Mouse (Mus musculus): ENCODE data around the gene Col24a1. TPM values are rescaled to one million over a fixed set of nuclear protein-coding genes. Genes with fewer than 3 reads are reported as not detected.

Col24a1 gene
- polyA plus RNA-seq, 1 experiment from 2014 or later = 1.6 TPM

DNA sequence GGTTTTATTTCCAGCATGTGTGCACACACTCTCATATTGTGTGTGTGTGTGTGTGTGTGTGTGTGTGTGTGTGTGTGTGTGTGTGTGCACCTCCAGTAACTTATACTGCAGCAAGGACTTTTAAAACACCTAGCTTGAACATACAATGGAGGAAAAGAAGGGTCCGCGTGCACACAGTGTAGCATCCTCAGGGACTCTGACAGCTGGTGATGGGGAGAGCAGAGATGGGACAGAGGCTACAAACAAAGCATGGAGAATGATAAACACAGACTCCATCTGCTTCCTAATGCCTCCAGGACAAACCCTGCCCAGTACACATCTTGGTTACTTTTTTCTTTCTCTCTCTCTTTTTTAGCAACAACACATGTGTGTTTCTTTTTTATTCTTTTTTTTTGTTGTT is 171.5 kb downstream of the Col24a1 start:
- Histone ChIP-seq H3K4me1 (replicated peaks) (no peaks in the 10 kb centered on the region; the same call in 1 of the 2 replicates), H3K36me3 (no peaks in the 10 kb centered on the region), H3K27ac (no peak overlapping the region), H3K27me3 (peaks cover 70% of the 10 kb centered on the region), H3K4me3 (no peak overlapping the region), H3K4me2 (no peak overlapping the region), H3K9ac (no peak overlapping the region), H3K9me3 (replicated peaks) (no peaks in the 10 kb centered on the region)
- ATAC-seq (replicated peaks; ENCODE audit: insufficient number of reproducible peaks, insufficient read depth, low FRiP score, low read depth) = no peak
- 81% methylated on average over 2 of the region's 2 CpGs for WGBS

DNA sequence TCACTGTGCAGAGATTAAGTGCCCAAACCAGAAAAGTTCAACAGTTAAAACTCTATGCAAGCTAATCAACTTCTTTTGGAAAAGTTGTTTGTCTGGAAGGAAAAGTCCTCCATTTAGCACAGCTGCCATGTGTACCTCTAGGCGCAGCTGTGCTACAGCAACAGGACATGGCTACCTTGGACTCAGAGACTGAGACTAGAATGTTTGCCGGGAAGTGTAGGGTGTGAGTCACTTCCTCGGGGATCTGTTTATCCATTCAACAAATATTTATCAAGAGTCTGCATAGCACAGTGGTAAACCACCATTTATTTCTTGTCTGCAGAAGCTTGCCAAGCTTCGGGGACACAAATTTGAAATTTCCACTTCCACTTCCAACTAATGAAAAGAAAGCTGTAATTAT is 178.8 kb downstream of the Col24a1 start:
- Histone ChIP-seq H3K36me3 (no peaks in the 10 kb centered on the region), H3K4me2 (no peak overlapping the region), H3K27me3 (peaks cover 17% of the 10 kb centered on the region), H3K9ac (no peak overlapping the region), H3K4me1 (replicated peaks) (0 out of 2 replicates have a peak, but pooled peaks cover 2% of the 10 kb centered on the region), H3K9me3 (replicated peaks) (no peaks in the 10 kb centered on the region), H3K27ac (no peak overlapping the region), H3K4me3 (no peak overlapping the region)
- 59% methylated on average over 4 of the region's 4 CpGs for WGBS
- no peak for ATAC-seq (replicated peaks; ENCODE audit: insufficient number of reproducible peaks, insufficient read depth, low FRiP score, low read depth)

DNA sequence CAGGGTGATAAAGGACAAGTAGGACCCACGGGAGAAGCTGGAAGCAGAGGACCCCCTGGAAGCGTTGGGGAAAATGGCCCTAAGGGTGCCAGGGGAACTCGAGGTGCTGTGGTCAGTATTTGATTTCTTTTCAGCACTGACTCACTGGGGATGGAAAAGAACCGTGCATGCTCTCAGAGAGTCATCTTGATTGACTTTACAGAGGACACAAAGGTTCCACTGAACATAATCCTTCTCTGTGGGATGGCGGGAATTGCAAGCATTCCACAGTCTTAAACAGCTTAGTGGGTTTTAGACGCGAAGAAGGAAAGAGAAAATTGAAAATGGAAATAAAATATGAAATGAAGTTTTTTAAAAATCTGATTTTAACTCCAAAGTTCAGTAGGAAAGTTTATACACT is 181.9 kb downstream of the Col24a1 start:
- Histone ChIP-seq H3K9me3 (replicated peaks) (no peaks in the 10 kb centered on the region), H3K4me3 (no peak overlapping the region), H3K27ac (no peak overlapping the region), H3K27me3 (no peaks in the 10 kb centered on the region), H3K4me1 (replicated peaks) (0 out of 2 replicates have a peak, but pooled peaks cover 2% of the 10 kb centered on the region), H3K9ac (no peak overlapping the region), H3K4me2 (no peak overlapping the region), H3K36me3 (no peaks in the 10 kb centered on the region)
- WGBS = 56% methylated on average over 7 of the region's 7 CpGs
- no peak for ATAC-seq (replicated peaks; ENCODE audit: insufficient number of reproducible peaks, insufficient read depth, low FRiP score, low read depth)

DNA sequence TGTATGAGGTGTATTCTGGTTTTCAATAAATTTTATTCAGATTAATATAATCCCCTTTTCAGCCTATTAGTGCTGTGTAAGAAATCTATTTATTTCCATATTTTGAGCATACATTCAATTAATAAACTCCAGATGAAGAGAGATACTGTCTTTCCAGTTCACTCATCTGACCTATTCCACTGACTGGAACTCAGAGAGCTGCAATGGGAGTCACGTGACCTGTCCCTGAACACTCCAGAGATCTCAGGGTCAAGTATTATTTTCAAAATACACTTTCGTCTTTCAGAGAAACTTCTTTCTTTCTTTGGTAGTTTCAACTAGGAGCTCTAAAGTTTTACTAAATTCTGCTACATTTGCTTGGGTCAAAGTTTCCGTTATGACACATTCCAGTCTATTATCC is 184.4 kb downstream of the Col24a1 start:
- Histone ChIP-seq H3K4me3 (no peak overlapping the region), H3K9ac (no peak overlapping the region), H3K27me3 (no peaks in the 10 kb centered on the region), H3K36me3 (no peaks in the 10 kb centered on the region), H3K4me2 (no peak overlapping the region), H3K4me1 (replicated peaks) (0 out of 2 replicates have a peak, but pooled peaks cover 2% of the 10 kb centered on the region), H3K9me3 (replicated peaks) (no peaks in the 10 kb centered on the region), H3K27ac (no peak overlapping the region)
- ATAC-seq (replicated peaks; ENCODE audit: insufficient number of reproducible peaks, insufficient read depth, low FRiP score, low read depth) = no peak
- WGBS = 82% methylated on average over 3 of the region's 3 CpGs

DNA sequence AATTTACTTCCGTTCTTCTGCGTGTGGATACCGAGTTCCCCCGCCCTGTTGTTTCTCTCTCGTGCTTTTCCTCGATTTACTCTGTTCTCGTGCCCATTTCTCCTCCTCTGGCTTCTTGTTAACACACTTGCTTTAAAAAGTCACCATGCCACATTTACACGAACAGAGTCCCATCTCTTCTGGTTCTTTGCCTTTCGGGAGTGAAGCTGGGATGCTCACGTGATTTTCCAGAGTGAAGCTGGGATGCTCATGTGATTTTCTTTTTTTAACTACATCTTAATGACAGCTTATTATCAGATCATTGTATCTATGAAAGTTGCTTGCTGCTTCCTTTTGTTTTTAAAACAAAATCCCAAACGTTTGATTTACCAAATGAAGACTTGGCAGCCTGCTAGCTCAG is 184.8 kb downstream of the Col24a1 start:
- H3K36me3 ChIP-seq = no peaks in the 10 kb centered on the region
- no peak overlapping the region for H3K9ac ChIP-seq
- no peaks in the 10 kb centered on the region for H3K9me3 ChIP-seq (replicated peaks)
- H3K4me3 ChIP-seq = no peak overlapping the region
- no peak overlapping the region for H3K4me2 ChIP-seq
- no peak overlapping the region for H3K27ac ChIP-seq
- H3K27me3 ChIP-seq = no peaks in the 10 kb centered on the region
- 0 out of 2 replicates have a peak, but pooled peaks cover 2% of the 10 kb centered on the region for H3K4me1 ChIP-seq (replicated peaks)
- ATAC-seq (replicated peaks; ENCODE audit: insufficient number of reproducible peaks, insufficient read depth, low FRiP score, low read depth) = no peak
- WGBS = 72% methylated on average over 11 of the region's 11 CpGs

DNA sequence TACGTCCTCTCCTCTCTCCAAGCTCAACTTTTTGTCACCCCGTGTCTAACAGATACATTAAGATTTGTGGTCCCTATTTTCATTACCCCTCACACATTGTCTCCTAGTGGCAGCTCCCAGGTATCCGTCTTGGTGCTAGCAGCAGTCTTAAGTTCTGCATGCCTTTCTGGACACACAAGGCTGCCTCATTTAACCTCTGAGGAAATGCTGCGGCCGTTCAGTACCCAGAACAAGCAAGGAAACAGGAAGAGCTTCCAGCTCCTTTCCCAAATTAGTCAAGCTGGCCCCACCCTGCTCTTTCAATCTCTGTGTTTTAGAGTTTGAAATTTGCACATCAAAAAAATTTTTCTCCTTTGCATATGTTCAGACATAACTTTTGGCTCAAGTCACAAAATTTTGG is 186.2 kb downstream of the Col24a1 start:
- Histone ChIP-seq H3K4me1 (replicated peaks) (0 out of 2 replicates have a peak, but pooled peaks cover 2% of the 10 kb centered on the region), H3K4me3 (no peak overlapping the region), H3K27ac (no peak overlapping the region), H3K9ac (no peak overlapping the region), H3K9me3 (replicated peaks) (no peaks in the 10 kb centered on the region), H3K4me2 (no peak overlapping the region), H3K36me3 (no peaks in the 10 kb centered on the region), H3K27me3 (no peaks in the 10 kb centered on the region)
- WGBS = 49% methylated on average over 5 of the region's 5 CpGs
- ATAC-seq (replicated peaks; ENCODE audit: insufficient number of reproducible peaks, insufficient read depth, low FRiP score, low read depth) = no peak

DNA sequence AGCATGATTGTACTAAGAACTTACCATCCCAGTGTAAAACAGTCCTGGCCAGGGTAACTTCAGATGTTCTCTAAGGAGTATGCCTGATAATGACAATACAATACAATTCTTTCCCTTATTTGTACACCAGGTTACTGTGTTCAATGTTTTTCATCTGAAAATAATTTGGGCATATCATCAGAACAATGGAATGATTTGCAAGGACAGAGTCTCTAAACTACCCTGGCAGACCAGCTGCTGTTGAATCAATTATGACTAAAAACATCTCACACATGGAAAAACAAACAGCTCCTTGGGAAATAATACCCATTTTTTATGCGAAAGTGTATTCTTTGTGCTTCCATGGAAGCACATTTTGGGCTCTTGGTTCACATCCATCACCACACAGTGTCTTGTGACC is 198.0 kb downstream of the Col24a1 start:
- Histone ChIP-seq H3K4me1 (replicated peaks) (no peaks in the 10 kb centered on the region), H3K36me3 (no peaks in the 10 kb centered on the region), H3K27me3 (no peaks in the 10 kb centered on the region), H3K27ac (no peak overlapping the region), H3K4me2 (no peak overlapping the region), H3K4me3 (no peak overlapping the region), H3K9me3 (replicated peaks) (no peaks in the 10 kb centered on the region), H3K9ac (no peak overlapping the region)
- ATAC-seq (replicated peaks; ENCODE audit: insufficient number of reproducible peaks, insufficient read depth, low FRiP score, low read depth) = no peak
- WGBS = 74% methylated on average over 1 of the region's 1 CpGs

DNA sequence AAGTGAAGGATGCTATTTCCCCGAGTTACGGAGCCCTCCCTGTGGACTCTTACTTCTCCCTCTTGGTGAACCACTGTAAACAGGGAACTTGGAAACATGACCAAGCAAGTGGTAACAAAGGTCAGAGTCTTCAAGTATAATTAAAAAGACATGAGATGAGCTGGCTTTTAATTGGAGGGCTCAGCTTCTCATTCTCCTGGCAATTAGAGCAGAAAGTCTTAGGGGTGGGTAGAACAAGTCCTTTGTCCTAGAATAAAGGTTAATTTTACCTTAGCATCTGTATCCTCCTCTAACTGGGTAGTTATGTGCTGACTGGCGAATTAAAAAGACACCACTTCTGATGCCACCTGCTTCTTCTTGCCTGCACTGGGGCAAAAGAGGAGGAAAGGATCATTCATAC is 199.1 kb downstream of the Col24a1 start:
- H3K9ac ChIP-seq = no peak overlapping the region
- H3K27me3 ChIP-seq = no peaks in the 10 kb centered on the region
- H3K4me3 ChIP-seq = no peak overlapping the region
- H3K9me3 ChIP-seq (replicated peaks) = no peaks in the 10 kb centered on the region
- H3K4me1 ChIP-seq (replicated peaks) = no peaks in the 10 kb centered on the region
- H3K4me2 ChIP-seq = no peak overlapping the region
- 76% methylated on average over 3 of the region's 3 CpGs for WGBS
- no peak overlapping the region for H3K27ac ChIP-seq
- H3K36me3 ChIP-seq = no peaks in the 10 kb centered on the region
- no peak for ATAC-seq (replicated peaks; ENCODE audit: insufficient number of reproducible peaks, insufficient read depth, low FRiP score, low read depth)

DNA sequence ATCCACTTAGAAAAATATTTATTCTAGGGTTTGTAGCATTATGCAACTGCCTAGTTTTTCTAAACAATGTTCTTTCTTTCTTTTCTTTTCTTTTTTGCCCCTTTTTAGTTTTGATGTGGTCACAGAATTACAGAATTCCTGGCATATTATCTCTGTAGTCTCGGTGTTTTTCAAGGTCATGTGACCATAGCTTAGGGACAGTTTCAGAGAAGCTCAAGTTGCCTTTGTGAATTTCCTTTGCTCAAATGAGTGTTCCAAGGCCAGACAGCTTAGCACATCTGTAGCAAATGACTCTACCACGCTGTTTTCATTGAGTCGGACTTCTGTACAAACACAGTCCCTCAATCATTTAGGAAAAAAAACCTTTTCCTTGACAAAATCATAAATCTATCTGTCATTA is 205.9 kb downstream of the Col24a1 start:
- no peak for ATAC-seq (replicated peaks; ENCODE audit: insufficient number of reproducible peaks, insufficient read depth, low FRiP score, low read depth)
- Histone ChIP-seq H3K9me3 (replicated peaks) (no peaks in the 10 kb centered on the region), H3K4me2 (no peak overlapping the region), H3K9ac (no peak overlapping the region), H3K27me3 (no peaks in the 10 kb centered on the region), H3K36me3 (no peaks in the 10 kb centered on the region), H3K27ac (no peak overlapping the region), H3K4me1 (replicated peaks) (no peaks in the 10 kb centered on the region), H3K4me3 (no peak overlapping the region)
- WGBS = 64% methylated on average over 3 of the region's 3 CpGs

DNA sequence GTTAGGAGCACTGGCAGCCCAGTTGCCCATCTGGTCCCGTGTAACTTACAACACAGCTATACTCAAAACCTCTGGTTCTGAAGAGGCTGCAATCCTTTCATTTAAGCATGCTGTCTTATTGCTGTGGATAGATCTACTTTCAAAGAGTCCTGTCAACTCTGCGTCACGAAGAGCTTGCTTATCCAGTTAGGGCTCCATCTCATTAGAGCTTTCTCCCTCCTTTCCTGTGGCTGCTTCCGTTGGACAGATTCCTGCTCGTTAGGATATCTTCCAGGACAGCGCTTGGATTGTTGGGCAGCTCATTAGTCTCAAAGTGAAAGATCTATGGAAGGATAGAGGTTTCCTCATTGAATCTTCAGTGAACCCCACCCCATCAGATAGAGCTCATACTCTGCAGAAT is 206.6 kb downstream of the Col24a1 start:
- no peak for ATAC-seq (replicated peaks; ENCODE audit: insufficient number of reproducible peaks, insufficient read depth, low FRiP score, low read depth)
- no peak overlapping the region for H3K9ac ChIP-seq
- WGBS = 62% methylated on average over 6 of the region's 6 CpGs
- no peak overlapping the region for H3K4me2 ChIP-seq
- no peaks in the 10 kb centered on the region for H3K36me3 ChIP-seq
- no peak overlapping the region for H3K4me3 ChIP-seq
- H3K27ac ChIP-seq = no peak overlapping the region
- no peaks in the 10 kb centered on the region for H3K4me1 ChIP-seq (replicated peaks)
- no peaks in the 10 kb centered on the region for H3K9me3 ChIP-seq (replicated peaks)
- no peaks in the 10 kb centered on the region for H3K27me3 ChIP-seq

DNA sequence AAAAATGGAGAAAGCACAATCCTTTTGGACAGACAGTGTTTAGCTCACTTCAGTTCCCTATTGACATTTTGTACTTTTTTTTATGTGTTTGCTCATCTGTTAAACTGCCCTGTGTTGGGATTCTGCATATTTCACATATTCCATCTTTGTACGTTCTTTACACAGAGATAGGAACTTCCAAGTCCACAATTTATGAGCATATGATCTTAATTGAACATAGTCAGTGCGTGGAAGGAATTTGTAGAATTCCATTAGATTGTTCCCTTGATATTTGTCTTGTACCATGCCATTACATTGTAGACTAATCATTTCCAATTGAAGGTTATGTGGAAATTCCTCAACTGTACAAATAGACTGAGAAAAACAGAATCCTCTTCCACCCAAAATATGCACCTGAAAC is 212.6 kb downstream of the Col24a1 start:
- H3K27ac ChIP-seq = no peak overlapping the region
- no peak for ATAC-seq (replicated peaks; ENCODE audit: insufficient number of reproducible peaks, insufficient read depth, low FRiP score, low read depth)
- no peak overlapping the region for H3K4me3 ChIP-seq
- H3K4me1 ChIP-seq (replicated peaks) = no peaks in the 10 kb centered on the region
- H3K4me2 ChIP-seq = no peak overlapping the region
- WGBS = 74% methylated on average over 2 of the region's 2 CpGs
- H3K9ac ChIP-seq = no peak overlapping the region
- no peaks in the 10 kb centered on the region for H3K36me3 ChIP-seq
- no peaks in the 10 kb centered on the region for H3K9me3 ChIP-seq (replicated peaks)
- no peaks in the 10 kb centered on the region for H3K27me3 ChIP-seq

DNA sequence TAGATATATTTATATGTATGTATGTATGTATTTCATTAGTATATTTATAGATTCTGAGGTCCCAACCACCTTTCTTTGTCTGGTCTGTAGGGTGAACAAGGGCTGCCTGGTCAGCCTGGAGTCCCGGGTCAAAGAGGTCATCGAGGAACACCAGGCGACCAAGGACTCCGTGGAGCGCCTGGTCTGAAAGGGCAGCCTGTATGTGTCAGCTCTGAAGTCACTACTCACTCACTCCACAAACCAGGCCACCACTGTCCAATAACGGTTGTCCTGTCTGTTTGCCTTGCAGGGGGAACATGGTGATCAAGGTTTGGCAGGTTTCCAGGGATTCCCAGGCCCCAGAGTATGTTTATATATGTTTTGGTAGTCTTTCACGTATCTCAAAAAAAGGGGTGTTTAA is 216.3 kb downstream of the Col24a1 start:
- WGBS = 73% methylated on average over 7 of the region's 7 CpGs

More for the DNA sequence above, 216.3 kb downstream of the Col24a1 start:
- no peak for ATAC-seq (replicated peaks; ENCODE audit: insufficient number of reproducible peaks, insufficient read depth, low FRiP score, low read depth)
- no peak overlapping the region for H3K4me3 ChIP-seq
- no peaks in the 10 kb centered on the region for H3K27me3 ChIP-seq
- H3K27ac ChIP-seq = no peak overlapping the region
- H3K4me2 ChIP-seq = no peak overlapping the region
- H3K9me3 ChIP-seq (replicated peaks) = no peaks in the 10 kb centered on the region
- no peaks in the 10 kb centered on the region for H3K4me1 ChIP-seq (replicated peaks)
- no peak overlapping the region for H3K9ac ChIP-seq
- no peaks in the 10 kb centered on the region for H3K36me3 ChIP-seq

Measured in heart, embryonic 15.5 days (tissue).